Mouse (Mus musculus) hindbrain, embryonic 10.5 days (tissue): ENCODE data around the gene Plpp1. TPM values are rescaled to one million over a fixed set of nuclear protein-coding genes. Genes with fewer than 3 reads are reported as not detected.

Source experiments
- DNase-seq: peaks from one replicate; pipeline ENCODE4 v3.0.0-alpha.2; 2017; ENCODE audit warnings: low spot score
- H3K27ac ChIP-seq: fragments of 300-500 bp; sonication (generic); 2 replicates; pipeline ENCODE4 v1.5.1; 2016; ENCODE audit warnings: mild to moderate bottlenecking, moderate library complexity
- H3K27me3 ChIP-seq: fragments of 300-500 bp; sonication (generic); 2 replicates; pipeline ENCODE4 v1.6.1; 2016; ENCODE audit warnings: mild to moderate bottlenecking; ENCODE audit not compliant: poor library complexity, insufficient read depth, severe bottlenecking
- H3K36me3 ChIP-seq: fragments of 300-500 bp; sonication (generic); 2 replicates; pipeline ENCODE4 v1.6.1; 2016; ENCODE audit warnings: mild to moderate bottlenecking, moderate library complexity
- H3K4me1 ChIP-seq: fragments of 300-500 bp; sonication (generic); replicated peaks from 2 replicates; pipeline ENCODE4 v1.6.1; 2016; ENCODE audit warnings: mild to moderate bottlenecking
- H3K4me3 ChIP-seq: fragments of 300-500 bp; sonication (generic); 2 replicates; pipeline ENCODE4 v1.5.1; 2016; ENCODE audit warnings: mild to moderate bottlenecking, moderate library complexity
- H3K9me3 ChIP-seq: fragments of 300-500 bp; sonication (generic); 2 replicates; pipeline ENCODE4 v1.6.1; 2016; ENCODE audit warnings: mild to moderate bottlenecking, moderate library complexity
- WGBS: fragments of 180-500 bp; shearing (Covaris S2); methylation state at CpG from one replicate; pipeline ENCODE4 v1.1.7; 2016; 5-methylcytosine and 5-hydroxymethylcytosine counted together
- polyA plus RNA-seq: library from polyadenylated mRNA; unstranded; fragments of >200 nt; fragmentation: Nextera tagmentation; extraction: Ambion mirVana; gene quantifications from 2 replicates; pipeline ENCODE4 v1.2.1, GENCODE M21; 2016

Gene Plpp1
- polyA plus RNA-seq, 1 experiment from 2014 or later, result 25.5 TPM

DNA sequence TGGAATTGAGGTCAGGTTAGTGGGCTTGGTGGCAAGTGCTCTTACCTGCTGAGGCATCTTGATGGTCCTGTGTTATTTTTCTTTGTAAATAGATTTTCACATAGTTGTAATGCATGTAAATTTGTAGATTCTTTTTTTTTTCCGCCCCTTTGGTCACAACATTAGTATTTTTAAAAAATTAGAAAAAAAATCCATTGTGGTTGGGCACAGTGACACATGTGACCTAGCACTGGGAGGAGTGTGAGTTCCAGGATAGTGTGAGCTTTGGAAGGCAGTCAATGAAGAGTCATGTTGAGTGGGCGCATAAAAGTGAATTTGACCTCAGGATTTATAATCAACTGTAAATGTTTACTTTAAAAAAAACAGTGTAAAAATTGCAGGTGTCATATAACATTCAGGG, 59.8 kb downstream of the Plpp1 start:
- H3K4me1 ChIP-seq, result no peaks in the 10 kb centered on the region
- no peak for DNase-seq
- no peak overlapping the region for H3K4me3 ChIP-seq
- no peaks in the 10 kb centered on the region for H3K27me3 ChIP-seq
- WGBS, result 94% methylated on average over 2 of the region's 2 CpGs
- no peaks in the 10 kb centered on the region for H3K9me3 ChIP-seq
- peaks cover 42% of the 10 kb centered on the region for H3K36me3 ChIP-seq
- H3K27ac ChIP-seq, result no peak overlapping the region

- WGBS, result 93% methylated on average over 9 of the region's 9 CpGs
- Histone ChIP-seq H3K27ac (no peak overlapping the region), H3K27me3 (no peaks in the 10 kb centered on the region), H3K4me3 (no peak overlapping the region), H3K36me3 (peaks cover 48% of the 10 kb centered on the region), H3K9me3 (no peaks in the 10 kb centered on the region), H3K4me1 (no peaks in the 10 kb centered on the region)
- DNase-seq, result no peak
Observed at GRCm38 (mm10) chr13:112860911-112861310, 60.3 kb downstream of the Plpp1 start.

DNA sequence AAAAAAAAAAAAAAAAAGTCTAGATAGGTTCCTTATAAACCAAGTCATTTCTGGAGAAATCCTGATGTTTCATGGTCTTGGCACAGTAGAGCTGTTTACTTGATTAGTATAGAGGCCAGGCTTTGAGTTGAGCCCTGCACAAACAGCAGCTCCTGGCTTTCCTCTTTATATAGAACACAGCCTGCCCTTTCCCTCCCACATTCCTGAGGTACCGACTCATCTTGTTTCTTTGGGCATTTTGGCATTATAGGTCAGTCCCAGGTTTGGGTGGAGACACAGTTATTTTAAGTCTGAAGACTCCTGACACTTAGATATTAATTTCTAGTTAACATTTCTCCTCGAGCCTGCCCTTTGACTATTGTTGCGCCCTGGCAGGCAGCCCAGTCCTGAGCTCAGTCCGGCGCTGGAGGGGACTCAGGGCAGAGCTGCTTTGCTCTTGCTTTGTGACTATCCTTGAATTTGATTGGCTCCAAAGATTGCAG, 61.3 kb downstream of the Plpp1 start:
- Histone ChIP-seq H3K36me3 (peaks cover 57% of the 10 kb centered on the region), H3K4me3 (no peak overlapping the region), H3K9me3 (no peaks in the 10 kb centered on the region), H3K4me1 (no peaks in the 10 kb centered on the region), H3K27ac (no peak overlapping the region), H3K27me3 (no peaks in the 10 kb centered on the region)
- DNase-seq, result no peak
- WGBS, result 54% methylated on average over 5 of the region's 5 CpGs

GRCm38 (mm10) chr13:112862342-112862741, 61.8 kb downstream of the Plpp1 start:
- H3K27ac ChIP-seq, result no peak overlapping the region
- no peak overlapping the region for H3K4me3 ChIP-seq
- H3K36me3 ChIP-seq, result peaks cover 61% of the 10 kb centered on the region
- no peaks in the 10 kb centered on the region for H3K4me1 ChIP-seq
- no peaks in the 10 kb centered on the region for H3K9me3 ChIP-seq
- DNase-seq, result no peak
- WGBS, result 80% methylated on average over 3 of the region's 3 CpGs
- no peaks in the 10 kb centered on the region for H3K27me3 ChIP-seq

DNA sequence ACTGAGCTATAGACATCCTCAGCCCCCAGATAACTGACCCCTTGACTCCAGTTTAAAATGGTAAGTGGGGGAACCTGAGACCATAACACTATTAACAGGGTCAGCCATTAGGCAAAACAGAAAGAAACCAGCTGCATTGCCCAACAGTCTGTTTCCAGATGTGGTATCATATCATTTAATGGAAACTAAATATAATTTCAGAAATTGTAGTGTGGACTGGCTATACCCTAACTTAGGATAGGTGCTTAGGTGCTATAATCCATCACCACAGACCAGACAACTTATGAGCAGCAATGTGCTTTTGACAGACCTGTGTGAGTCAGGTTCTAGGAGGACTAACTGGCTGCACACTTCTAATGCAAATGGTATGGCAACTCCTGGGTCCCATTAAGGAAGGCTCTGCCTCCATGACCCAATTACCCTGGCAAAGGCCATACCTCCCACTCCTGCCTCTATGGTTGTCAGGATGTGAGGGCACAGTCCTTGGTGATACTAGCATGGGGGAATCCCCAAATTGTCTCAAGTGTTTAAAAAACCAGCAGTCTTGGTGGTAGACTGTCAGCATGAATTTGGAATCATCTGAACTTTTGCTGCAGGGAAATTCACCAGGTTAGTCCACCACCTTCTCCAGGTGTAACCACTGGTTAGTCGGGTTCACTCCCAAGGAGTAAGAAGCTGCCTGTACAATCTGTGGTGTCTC, 62.5 kb downstream of the Plpp1 start:
- Histone ChIP-seq H3K27me3 (no peaks in the 10 kb centered on the region), H3K4me1 (no peaks in the 10 kb centered on the region), H3K27ac (no peak overlapping the region), H3K36me3 (peaks cover 65% of the 10 kb centered on the region), H3K9me3 (no peaks in the 10 kb centered on the region), H3K4me3 (no peak overlapping the region)
- DNase-seq, result no peak
- 94% methylated on average over 1 of the region's 1 CpGs for WGBS

GRCm38 (mm10) chr13:112866782-112867181, 66.2 kb downstream of the Plpp1 start:
- H3K36me3 ChIP-seq, result peaks cover 85% of the 10 kb centered on the region
- no peaks in the 10 kb centered on the region for H3K4me1 ChIP-seq
- H3K27me3 ChIP-seq, result no peaks in the 10 kb centered on the region
- WGBS, result 91% methylated on average over 7 of the region's 7 CpGs
- no peak overlapping the region for H3K4me3 ChIP-seq
- no peak for DNase-seq
- H3K27ac ChIP-seq, result no peak overlapping the region
- no peaks in the 10 kb centered on the region for H3K9me3 ChIP-seq

DNA sequence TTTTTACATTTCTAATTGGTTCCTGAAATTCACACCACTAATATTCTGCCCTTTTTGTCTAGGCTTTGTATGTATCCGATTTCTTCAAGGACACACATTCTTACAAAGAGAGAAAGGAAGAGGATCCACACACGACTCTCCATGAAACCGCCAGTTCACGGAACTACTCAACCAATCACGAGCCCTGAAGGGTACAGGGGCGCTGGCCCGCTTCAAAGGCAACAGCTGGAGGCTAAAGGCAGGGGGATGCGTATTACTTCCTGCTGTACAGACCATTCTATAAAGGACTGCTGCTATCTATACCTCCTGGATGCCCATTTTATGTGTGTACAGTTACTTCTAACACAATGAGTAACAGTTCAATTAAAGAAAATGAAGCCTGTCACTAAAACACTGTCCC, 66.8 kb downstream of the Plpp1 start:
- no peaks in the 10 kb centered on the region for H3K27me3 ChIP-seq
- no peaks in the 10 kb centered on the region for H3K9me3 ChIP-seq
- H3K4me3 ChIP-seq, result no peak overlapping the region
- no peaks in the 10 kb centered on the region for H3K4me1 ChIP-seq
- no peak overlapping the region for H3K27ac ChIP-seq
- DNase-seq, result no peak
- WGBS, result 96% methylated on average over 8 of the region's 8 CpGs
- H3K36me3 ChIP-seq, result peaks cover 91% of the 10 kb centered on the region

DNA sequence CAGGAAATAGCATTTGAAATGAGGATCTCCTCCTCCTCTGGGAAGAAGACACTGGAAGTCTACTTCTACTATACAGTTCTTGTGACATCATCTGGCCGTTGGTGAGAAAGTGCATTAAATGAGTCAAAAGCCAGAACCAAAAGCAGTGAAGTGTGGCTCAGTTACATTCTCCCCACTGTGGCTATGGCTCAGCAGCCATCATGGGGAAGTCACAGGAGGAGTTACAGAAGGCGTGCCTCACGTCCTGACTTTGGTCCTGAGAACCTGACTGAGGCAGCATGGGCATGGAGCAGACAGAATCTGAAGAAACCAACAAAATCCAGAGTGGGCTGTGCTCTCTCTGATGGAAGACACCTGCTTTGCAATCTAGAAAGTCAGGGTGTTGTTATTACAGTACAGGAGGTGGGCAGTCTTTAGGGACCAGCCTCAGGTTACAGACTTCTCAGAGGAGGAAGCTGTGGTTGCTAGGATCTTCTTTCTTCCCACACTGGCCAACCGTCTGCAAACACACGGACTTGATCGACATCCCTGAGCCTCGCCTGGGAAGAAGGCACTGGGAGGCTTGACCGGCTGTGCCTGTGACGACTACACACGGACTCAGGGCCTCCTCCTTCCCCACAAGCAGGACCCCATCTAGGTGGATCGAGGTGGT, 69.6 kb downstream of the Plpp1 start:
- Histone ChIP-seq H3K36me3 (peaks cover 100% of the 10 kb centered on the region), H3K27ac (no peak overlapping the region), H3K9me3 (no peaks in the 10 kb centered on the region), H3K4me3 (no peak overlapping the region), H3K27me3 (no peaks in the 10 kb centered on the region), H3K4me1 (no peaks in the 10 kb centered on the region)
- WGBS, result 88% methylated on average over 11 of the region's 11 CpGs
- DNase-seq, result no peak

DNA sequence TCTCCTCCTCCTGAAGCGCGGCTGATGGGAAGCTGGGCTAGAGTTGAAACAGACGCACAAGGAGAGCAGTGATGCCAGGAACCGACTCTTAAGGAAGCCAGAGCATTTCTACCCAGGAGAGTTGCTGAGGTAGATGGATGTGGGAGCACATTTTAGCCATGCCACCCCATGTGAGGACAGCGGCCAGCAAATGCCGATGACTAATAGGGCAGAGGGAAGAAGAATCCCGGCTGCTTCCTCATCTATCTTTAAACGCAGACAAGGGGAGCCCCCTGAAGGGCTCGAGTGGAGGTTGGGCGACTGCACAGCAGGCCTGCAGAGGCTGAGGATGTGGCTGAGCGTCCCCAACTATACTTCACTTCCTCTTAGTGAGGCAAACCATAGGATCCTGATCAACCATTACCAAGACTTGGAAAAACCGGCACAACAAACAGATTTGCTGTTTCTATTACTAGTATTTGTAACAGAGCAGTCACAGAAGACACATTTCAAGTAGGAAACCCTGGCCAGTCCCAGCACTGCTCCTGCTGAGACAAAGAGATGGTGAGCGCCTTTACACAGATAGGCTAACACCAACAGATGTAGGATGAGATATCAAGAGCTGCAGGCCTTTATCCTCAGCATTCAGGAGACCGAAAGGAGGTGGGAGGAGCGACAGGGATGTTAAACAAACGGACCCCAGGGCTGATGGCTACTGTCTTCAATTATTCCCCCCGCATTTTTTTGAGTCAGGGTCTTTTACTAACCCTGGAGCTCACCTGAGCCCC, 71.1 kb downstream of the Plpp1 start:
- Histone ChIP-seq H3K36me3 (peaks cover 100% of the 10 kb centered on the region), H3K27ac (no peak overlapping the region), H3K4me3 (no peak overlapping the region), H3K4me1 (no peaks in the 10 kb centered on the region), H3K9me3 (no peaks in the 10 kb centered on the region), H3K27me3 (no peaks in the 10 kb centered on the region)
- no peak for DNase-seq
- WGBS, result 87% methylated on average over 17 of the region's 17 CpGs

DNA sequence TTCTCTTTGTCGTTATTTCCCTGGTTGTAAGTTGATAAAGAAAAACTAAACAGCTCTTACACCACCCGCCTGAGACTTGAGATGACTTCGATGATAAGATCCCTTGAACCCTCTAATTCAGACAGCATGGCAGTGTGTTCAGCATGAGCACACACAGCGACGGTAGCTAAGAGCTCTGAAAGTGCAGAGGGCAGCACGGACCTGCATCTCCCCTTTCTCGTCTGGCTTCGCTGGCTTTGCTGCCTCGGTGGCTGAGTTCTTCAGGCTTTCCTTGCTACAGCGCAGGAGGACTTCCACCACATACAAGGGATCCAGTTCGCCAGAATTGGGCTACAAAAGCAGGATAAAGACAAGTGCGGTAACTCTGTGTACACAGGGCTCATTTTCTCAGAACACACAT, 86.6 kb downstream of the Plpp1 start:
- Histone ChIP-seq H3K9me3 (no peaks in the 10 kb centered on the region), H3K4me1 (no peaks in the 10 kb centered on the region), H3K27me3 (no peaks in the 10 kb centered on the region), H3K36me3 (peaks cover 99% of the 10 kb centered on the region), H3K4me3 (no peak overlapping the region), H3K27ac (no peak overlapping the region)
- DNase-seq, result no peak
- 92% methylated on average over 12 of the region's 12 CpGs for WGBS

GRCm38 (mm10) chr13:112902176-112902575, 101.6 kb downstream of the Plpp1 start:
- H3K36me3 ChIP-seq, result peaks cover 93% of the 10 kb centered on the region
- 97% methylated on average over 3 of the region's 3 CpGs for WGBS

DNA sequence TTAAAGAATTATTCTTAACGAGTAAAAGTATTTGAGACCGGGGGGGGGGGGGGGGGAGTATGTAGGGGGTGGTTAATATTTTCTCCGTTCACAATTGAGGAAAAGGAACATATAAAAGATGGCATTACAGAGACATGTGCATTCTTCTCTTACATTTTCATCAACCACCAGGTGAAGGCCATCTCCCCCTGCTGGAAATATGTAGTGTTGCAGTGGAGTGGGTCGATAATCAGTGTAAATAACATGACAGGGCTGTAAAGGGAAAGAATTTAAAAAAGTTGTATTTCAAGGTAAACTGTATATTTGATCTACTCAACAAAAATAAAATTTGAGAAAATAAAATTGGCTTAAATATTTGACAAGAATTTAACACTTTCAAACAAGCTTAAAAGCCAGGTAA, 109.1 kb downstream of the Plpp1 start:
- Histone ChIP-seq H3K4me1 (no peaks in the 10 kb centered on the region), H3K9me3 (no peaks in the 10 kb centered on the region), H3K27me3 (no peaks in the 10 kb centered on the region), H3K4me3 (no peak overlapping the region), H3K36me3 (peaks cover 86% of the 10 kb centered on the region), H3K27ac (no peak overlapping the region)
- peak; percentile 35 for DNase-seq
- 84% methylated on average over 4 of the region's 4 CpGs for WGBS

More at GRCm38 (mm10) chr13:112902176-112902575, 101.6 kb downstream of the Plpp1 start:
- no peaks in the 10 kb centered on the region for H3K9me3 ChIP-seq
- no peak overlapping the region for H3K27ac ChIP-seq
- no peaks in the 10 kb centered on the region for H3K4me1 ChIP-seq
- H3K27me3 ChIP-seq, result no peaks in the 10 kb centered on the region
- no peak for DNase-seq
- H3K4me3 ChIP-seq, result no peak overlapping the region

DNA sequence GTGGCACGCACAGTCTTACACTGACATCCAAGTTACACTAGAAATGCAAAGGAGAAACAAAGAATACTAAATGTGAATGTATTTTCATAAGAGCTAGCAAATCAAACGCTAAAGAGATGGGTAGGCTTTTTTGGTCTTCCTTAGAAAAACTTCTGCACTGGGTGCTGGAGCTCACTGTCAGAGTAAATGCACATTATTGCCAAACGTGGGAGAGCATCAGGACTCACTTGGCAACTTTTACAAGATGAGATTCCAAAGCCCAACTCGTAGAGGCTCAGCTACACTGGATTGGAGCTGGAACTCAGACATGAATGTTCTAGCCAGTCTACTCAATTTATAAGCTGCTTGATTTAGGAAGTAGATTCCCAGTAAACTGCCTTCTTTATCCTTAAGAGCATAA, 109.8 kb downstream of the Plpp1 start:
- H3K4me3 ChIP-seq, result no peak overlapping the region
- 91% methylated on average over 4 of the region's 4 CpGs for WGBS
- no peak overlapping the region for H3K27ac ChIP-seq
- no peaks in the 10 kb centered on the region for H3K27me3 ChIP-seq
- DNase-seq, result no peak
- peaks cover 83% of the 10 kb centered on the region for H3K36me3 ChIP-seq
- H3K9me3 ChIP-seq, result no peaks in the 10 kb centered on the region
- no peaks in the 10 kb centered on the region for H3K4me1 ChIP-seq
